Mouse (Mus musculus) mature B cell (primary cell): ENCODE data around the gene Pigz.
"Not testable (repeated sequence)": the region's sequence is repeated elsewhere in the genome, so short reads cannot be mapped to it uniquely, and the experiment has no call there.

Experiments
- in situ Hi-C: fragments of 300-500 bp; cut with MboI; formaldehyde crosslinking; loops from 2 replicates; pipeline ENCODE4 v1.14.3; 2019

Gene Pigz

DNA sequence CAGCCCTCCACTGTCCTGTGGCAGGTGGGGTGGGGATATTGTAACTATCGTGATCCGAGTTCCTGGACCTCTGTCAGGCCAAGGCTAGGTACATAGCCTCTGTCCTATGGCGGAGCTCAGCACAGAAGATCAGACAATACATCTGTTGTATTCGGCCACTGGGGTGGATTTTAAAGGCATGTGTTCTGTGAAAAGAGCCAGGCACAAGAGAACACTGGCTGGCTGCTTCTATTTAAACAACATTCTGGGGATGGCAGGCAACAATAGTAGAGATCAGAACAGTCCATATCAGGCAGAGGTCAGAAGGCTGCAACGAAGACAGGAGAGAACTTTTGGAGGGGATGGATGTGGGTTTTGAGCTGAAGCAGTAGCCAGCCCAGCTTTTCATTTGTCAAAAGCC lies 1.4 kb upstream of the Pigz start:
- in situ Hi-C loops: no loop called here

DNA sequence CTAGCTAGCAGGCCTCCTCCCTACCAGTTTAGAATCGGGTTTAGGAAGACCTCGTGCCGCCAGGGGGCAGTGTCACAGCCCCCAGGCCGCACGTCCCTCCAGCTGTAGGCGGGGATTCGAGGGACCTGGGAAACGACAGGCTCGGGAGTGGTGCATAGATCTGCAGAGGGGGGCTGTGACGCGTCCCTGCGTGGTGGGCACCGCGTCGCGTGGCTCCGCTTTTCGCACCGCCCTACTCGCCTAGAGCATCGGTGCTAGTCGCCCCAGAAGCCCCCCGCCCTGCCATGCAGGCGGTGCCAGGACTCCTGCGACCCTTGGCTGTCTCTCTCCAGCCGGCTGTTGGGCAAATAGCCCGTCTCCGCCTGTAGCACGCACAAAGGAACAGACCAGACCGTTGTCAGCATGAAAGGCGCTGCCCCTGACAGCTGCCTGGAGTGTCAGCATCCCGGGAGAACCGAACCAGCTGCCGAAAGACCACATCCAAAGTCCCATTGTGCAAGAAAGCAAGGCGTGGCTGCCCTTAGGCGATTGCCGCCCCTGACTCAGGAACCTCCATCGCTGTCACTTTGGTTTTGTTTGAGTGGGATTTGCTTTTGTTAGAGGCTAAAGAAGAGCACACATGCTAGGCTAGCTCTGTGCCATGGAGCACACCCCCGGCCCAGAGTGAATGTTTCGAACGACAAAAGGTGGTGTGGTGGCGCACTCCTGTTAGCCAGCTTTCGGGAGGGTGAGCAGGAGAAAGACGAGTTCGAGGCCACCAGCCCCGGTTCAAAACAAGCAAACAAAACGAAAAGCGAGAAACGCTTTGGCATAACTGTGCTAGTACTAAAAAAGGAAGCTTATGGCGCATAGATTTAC lies 582 bp upstream of the Pigz start:
- in situ Hi-C loops: no loop called here

DNA sequence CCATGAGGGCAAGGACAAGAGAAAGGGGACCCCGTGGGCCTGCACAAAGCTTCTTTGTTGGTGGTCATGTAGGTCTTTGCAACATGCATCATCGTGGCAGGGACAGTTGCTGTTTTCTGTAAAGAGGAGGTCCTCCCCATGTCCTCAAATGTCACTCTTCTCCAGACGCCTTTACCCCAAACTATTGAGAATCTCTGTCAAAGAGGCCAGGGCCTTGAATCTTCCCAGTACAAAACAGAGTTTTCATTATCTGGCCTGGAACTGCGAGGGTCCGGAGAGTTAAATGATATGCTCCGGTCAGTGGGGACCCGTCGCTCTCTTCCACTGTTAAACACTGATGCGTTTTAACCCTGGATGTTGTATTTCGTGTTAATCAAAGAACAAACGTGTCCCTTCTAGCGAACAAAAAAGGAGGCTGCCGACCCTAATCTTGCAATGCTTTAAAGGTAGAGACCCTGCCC lies 929 bp downstream of the Pigz start:
- in situ Hi-C loops: no loop called here

DNA sequence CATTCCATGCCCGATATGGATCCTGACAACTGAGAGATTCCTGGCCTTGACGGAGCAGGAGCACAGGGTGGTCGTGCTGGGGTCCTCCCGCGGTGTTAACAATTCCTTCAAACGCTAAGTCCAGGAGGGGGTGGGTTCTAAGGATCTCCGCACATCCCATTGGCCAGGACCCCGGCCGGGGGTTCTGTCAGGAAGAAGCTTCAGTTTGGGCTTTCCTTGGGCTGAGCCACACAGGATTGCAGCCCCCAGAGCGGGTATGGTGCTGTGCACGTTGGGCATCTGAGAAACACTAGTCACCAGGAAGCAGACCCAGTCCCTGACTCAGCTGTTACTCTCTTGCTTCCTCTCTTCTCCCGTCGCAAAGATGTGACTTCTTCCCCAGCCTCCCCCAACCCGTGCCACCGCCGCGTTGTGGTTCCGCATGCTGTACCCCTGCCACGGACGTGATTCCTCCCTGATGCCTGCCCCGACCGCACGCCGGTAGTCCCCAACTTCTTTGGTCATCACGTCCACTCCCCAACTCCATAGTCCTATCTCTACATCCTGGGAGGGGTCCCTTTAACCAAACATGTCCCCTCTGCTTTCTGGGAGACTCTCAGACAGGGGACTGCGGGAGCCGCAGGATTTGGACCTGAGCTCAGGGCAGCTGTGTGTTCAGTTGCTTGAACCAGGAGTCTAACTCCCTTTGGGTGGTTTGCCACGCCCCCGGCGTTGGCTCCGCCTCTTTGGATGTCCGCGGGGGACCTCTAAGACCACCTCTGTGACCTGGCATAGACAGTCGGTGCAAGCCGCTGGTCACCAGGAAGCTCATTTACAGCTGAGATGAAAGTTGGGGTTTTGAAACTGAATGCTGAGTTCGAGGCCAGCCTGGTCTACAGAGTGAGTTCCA lies 1.7 kb downstream of the Pigz start:
- in situ Hi-C loops: no loop called here

DNA sequence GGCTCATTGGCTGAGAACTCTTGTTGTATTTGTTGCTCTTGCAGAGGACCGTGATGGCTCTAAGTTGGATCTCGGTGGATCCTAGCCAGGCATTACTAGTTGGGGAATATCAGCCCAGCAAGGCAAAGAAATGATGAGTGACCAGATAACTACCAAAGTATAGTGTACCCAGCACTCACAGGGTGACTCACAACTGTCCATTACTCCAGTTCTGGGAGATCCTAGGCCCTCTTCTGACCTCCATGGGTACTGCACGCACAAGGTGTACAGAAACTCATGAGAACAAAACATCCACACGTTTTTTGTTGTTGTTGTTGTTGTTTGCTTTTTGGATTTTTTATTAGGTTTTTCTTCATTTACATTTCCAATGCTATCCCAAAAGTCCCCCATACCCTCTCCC lies 2.9 kb downstream of the Pigz start:
- in situ Hi-C loops: no loop called here

DNA sequence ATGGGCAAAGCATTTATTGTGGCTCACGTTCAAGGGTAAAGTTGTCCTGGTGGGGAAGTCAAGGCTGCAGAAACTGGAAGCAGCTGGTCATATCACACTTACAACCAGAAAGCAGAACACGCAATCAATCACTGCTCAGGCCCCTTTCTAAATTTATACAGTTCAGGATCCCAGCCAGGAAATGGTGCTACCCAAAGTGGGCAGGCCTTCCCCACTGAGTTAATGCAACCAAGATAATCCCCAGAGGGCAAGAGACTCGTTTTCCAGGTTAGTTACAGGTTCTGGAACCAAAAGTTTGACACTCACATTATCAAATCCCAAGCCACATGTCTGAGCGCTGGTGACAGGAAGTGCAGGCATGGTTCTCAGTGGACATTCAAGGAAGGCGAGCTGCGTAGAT lies 5.2 kb downstream of the Pigz start:
- in situ Hi-C loops: no loop called here

DNA sequence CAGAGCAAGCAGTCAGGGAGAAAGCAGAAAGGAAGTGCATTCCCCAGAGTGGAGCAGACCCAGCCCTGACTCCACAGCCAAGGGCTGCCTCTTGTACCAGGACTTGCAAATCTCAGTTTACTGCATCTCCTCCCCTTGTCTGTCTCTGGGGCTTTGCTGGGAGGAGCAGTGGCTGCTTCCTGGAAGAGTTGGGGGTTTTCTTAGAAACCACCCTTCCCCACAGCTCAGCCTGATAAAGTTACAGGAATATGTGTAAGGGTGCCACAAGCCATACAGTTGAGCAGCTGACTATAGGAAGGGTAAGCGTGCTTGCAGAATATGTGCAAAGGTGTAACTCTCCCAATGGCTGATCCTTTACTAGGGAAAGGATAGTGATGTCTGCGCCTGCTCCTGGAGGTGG lies 6.9 kb downstream of the Pigz start:
- in situ Hi-C loops: no loop called here

DNA sequence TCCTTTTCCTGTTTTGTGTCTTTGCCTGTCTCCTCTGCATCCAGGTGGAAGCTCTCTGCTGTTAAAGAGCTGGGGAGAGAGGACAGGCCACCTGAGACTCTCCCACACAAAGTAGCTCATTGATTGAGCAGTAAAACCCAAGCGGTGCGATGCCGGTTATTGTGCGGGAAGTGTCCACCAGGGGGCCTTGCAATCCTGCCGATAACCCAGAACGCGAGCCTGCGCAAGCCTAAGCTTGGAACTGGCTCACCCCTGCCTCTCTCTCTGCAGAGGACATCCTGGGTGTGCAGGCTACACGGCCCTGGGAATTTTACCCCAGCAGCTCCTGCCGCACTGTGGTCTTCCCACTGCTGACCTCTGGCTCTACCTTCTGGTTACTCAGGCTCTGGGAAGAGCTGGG lies 10.3 kb downstream of the Pigz start:
- in situ Hi-C loops: no loop called here

DNA sequence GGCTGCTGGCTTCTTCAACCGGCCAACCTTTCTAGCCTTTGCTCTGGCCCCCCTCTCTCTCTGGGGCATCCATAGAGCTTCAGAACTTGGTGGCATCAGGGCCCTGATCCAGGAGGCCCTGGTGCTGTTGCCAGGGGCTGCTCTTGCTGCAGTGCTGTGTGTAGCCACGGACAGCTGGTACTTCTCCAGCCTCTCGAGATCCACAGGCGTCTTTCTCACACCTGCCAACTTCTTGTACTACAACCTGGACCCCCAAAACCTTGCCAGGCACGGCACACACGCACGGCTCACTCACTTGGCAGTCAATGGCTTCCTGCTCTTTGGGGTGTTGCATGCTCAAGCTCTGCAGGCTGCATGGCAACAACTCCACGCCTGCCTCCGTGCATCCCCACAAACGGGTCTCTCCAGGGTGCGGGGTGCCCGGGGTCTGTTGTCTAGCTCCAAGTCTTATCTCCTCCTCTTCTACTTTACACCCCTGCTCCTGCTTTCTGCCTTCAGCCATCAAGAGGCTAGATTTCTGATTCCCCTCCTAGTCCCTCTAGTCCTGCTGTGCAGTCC lies 11.1 kb downstream of the Pigz start:
- in situ Hi-C loops: no loop called here

DNA sequence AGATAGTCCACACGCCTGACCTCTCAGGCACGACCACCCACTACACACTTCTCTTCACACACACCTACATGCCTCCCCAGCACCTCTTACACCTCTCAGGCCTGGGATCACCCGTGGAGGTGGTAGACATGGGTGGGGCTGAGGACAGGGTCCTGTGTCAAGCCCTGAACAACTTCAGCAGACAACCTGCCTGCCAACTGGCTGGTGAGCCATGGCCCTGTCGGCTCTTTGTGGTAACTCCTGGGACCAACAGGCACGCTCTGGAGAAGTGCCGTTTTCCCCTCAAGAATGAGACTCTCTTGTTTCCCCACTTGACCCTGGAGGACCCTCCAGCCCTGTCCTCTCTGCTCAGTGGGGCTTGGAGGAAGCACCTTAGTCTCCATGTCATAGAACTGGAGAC lies 11.7 kb downstream of the Pigz start:
- in situ Hi-C loops: no loop called here

DNA sequence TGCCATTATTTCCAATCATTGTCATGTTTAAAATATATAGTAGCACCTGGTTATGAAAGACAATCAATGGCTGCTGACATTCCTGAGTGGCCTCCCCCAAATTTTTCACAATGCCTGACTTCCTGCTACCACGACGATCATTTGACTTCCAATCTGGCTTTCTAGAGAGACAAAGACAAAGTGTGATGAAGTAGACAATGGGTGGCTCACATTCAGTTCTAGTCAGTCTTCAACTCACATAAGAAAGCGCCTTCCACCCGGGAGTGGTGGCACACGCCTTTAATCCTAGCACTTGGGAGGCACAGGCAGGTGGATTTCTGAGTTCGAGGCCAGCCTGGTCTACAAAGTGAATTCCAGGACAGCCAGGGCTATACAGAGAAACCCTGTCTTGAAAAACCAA lies 12.3 kb downstream of the Pigz start:
- in situ Hi-C loops: not testable (repeated sequence)

DNA sequence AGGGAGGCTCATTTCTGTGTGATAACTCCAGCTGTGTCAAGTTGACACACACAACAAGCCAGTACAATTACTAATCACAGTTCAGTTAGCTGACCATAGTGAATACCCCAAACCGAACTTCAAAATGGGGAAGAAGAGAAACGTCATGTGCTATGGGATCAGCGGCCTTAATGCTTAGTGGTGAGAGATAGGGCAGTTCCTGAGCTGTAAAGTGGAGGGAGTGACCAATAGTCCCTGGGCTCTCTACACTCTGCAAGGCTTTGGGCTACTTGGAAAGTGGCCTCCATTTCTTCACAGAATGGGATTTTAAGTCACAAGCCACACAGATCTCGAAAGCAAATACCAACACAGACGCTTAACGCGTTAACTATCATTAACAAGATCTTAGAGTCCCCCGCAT lies 13.7 kb downstream of the Pigz start:
- in situ Hi-C loops: no loop called here

DNA sequence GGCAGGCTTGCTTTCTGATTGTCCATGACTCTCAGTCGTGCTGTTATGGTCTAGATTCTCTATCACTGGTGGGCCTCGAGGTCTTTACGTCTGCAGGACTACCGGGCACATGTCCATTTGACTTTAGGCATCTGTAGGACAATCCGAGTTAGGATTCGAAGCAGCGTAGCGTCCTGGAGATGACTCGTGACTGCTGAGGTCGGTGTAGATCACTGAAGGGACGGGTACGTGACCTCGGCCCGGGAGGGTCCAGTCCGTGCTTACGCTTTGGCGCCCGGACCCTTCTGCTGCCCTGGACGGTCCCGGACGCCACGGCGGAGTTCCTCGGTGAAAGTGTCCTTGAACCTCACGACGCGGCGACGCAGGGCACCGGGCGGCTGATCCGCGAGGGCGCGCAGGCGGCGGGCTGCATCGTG lies 14.3 kb downstream of the Pigz start:
- in situ Hi-C loops: no loop called here

DNA sequence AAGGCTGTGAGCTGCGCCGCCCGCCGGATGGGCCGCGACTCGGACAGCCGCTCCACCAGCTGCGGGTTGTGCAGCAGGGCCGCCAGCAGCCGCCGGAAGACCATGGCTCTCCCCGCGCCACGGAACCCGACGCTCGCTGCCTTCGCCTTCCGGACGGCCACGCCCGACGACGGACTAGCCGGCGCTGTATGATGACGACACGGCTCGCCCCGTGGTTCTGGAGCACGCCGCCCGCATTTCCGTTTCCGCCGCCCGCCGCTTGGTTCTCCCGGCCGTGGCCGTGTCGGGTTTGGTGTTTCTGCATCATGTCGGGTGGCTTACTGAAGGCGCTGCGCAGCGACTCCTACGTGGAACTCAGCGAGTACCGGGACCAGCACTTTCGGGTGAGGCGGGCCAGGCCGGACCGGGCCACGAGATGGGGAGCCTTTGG lies 14.7 kb downstream of the Pigz start, which contains the start of the genes 0610012G03Rik and Ncbp2:
Gene 0610012G03Rik (minus strand): TSS at position 150 of the 430 bp plus-strand sequence.
Gene Ncbp2 (plus strand): TSS at position 169 of the 430 bp plus-strand sequence.
- in situ Hi-C loops: no loop called here

DNA sequence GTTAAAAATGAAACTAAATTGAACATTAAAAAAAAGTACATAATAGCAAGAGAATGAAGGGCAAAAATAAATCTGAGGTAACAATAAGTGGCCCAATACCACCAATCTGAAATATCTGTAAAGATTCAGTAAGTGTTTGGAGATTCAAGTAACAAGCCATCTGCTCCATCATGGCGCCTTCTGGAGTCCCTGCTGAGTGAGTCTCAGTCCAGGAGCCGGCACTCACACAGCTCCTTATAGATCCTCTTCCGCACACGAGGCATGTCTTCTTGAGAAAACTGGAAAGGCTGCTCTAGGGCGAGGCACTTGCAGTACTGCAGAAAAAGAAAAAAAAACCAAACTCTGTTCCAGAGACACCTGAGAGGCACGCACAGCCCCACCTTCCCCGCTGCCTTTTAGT lies 29.6 kb downstream of the Pigz start:
- in situ Hi-C loops: no loop called here

DNA sequence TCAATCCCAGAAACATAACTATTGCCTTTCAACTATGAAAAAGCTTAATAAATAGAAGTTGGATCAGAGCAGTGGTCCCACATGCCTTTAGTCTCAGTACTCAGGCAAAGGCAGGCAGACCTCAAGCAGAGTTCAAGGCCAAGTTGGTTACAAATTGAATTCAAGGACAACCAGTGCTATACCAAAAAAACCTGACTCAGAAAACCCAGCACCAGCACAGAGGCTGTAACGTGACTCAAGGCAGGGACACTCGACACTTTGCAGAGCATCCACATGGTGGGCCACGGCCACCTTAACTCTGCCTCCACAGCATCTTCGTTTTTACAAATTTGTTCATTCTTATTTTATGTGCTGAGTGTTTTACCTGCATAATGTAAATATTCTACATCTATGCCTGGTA lies 41.6 kb downstream of the Pigz start:
- in situ Hi-C loops: no loop called here

DNA sequence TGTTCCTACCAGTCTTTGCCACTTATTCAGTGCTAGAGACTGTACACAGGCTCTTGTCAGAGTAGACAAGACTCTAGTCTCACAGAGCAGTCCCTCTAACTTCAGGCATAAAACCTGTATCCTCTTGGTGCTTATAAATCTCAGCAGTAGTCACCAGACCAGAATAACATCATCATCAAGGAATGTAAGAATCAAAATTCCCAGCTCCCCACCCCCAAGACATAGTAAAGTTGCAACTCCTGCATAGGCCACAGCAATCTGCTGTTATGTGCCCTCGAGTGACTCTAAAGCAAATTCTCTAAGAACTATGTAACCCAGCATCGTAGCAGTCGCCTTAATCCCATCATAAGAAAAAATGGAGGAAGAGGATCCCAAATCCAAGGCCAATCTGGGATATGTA lies 45.9 kb downstream of the Pigz start:
- in situ Hi-C loops: no loop called here

DNA sequence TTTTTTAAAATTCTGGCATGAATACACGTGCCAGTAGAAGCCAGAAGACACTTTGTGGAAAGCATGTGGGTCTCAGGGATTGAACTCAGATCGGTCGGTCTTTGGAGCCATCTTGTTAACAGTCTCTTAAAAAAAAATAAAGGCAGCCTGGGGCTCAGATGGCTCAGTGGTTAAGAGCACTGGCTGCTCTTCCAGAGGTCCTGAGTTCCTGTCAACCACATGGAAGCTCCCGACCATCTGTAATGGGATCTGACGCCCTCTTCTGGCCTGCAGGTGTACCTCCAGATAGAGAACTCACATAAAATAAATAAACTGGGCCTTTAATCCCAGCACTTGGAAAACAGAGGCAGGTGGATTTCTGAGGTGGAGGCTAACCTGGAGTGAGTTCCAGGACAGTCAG lies 47.3 kb downstream of the Pigz start:
- in situ Hi-C loops: no loop called here

DNA sequence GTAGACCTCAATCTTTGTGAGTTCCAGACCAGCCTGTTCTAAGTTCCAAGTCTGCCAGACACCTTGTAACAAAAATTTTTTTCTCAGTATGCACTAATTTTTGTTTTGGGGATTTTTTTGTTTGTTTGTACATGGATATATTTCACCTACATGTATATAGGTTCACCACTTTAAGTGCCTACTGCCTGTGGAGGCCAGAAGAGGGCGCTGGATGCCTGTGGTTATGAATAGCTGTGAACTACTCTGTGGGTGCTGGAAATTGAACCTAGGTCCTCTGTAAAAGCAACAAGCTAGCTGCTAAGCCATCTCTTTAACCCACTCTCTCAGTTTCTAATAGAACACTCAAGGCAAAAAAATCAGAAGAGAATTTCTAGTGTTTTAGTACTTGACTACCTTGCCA lies 58.4 kb downstream of the Pigz start:
- in situ Hi-C loops: no loop called here

DNA sequence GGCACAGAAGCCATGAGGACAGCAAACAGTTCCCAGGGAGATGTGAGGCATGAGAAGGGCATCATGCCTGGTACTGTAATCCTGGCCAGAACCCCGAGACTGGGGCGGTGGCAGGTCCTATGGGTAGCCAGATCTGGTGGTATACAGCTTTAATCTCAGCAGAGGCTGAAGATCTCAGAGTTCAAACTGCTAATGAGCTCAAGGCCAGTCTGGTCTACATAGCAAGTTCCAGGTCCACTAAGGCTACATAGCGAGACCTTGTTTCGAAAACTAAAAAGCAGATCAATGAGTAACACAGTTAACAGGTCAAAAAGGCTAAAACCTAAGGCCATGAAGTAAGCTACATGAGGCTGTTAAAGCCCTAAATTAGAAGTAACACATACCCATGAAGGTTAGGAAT lies 59.5 kb downstream of the Pigz start:
- in situ Hi-C loops: no loop called here

DNA sequence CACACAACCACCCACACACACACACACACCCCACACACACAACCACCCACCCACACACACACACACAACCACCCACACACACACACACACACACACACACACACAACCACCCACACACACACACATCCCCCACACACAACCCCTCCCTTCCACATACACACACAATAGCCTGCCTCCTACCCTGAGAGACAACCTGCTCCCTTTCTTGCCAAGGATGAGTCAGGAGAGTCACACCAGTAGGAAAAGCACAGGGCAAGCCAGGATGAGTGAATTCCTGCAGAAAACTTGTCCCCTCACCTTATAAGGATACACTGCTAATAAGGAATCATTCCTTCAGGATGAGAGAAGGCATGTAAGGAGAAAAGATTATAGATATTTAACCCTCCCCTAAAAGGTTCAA lies 60.3 kb downstream of the Pigz start:
- in situ Hi-C loops: no loop called here
